Mouse (Mus musculus) CH12.LX (cell line): ENCODE measurements around the gene Grik5. TPM values are rescaled to one million over a fixed set of nuclear protein-coding genes. Genes with fewer than 3 reads are reported as not detected.
A peak's percentile ranks its signal among the peaks of the same experiment; 100 is the strongest.

ENCODE experiments used
- DNase-seq: peaks from one replicate; pipeline ENCODE4 v3.0.0-alpha.2; 2013; ENCODE audit errors: extremely low read depth
- H3K27ac ChIP-seq: 2 replicates; pipeline ENCODE4 v1.5.1; 2012; ENCODE audit warnings: low read depth, mild to moderate bottlenecking, control low read depth, moderate library complexity; ENCODE audit not compliant: insufficient read depth
- H3K27me3 ChIP-seq: replicated peaks from 2 replicates; pipeline ENCODE3; 2012; ENCODE audit warnings: inconsistent platforms
- H3K36me3 ChIP-seq, 2 experiments: replicated peaks in 1 of 2; 2 replicates each; pipeline versions ENCODE3 to v1.6.1; 2012; ENCODE audit warnings: inconsistent platforms in 1 of 2, low read length in 1 of 2, mild to moderate bottlenecking in 1 of 2, mixed read lengths in 1 of 2, moderate library complexity in 1 of 2; ENCODE audit not compliant: control insufficient read depth in 1 of 2, insufficient read depth in 1 of 2
- H3K4me1 ChIP-seq, 2 experiments: 2 replicates each; pipeline ENCODE4 v1.6.1; 2012; ENCODE audit warnings: inconsistent platforms in 1 of 2, moderate library complexity in 1 of 2; ENCODE audit not compliant: insufficient read depth in 2 of 2, control insufficient read depth in 1 of 2
- H3K4me2 ChIP-seq: 2 replicates; pipeline ENCODE4 v1.6.1; 2012; ENCODE audit warnings: low read depth, mild to moderate bottlenecking, control low read depth; ENCODE audit not compliant: poor library complexity, insufficient read depth, severe bottlenecking
- H3K4me3 ChIP-seq, 3 experiments: fragments of 150-350 bp in 1 of 3; sonication (generic) in 1 of 3; replicated peaks in 1 of 3; 2 replicates each; pipeline versions ENCODE3 to v1.5.1; 2011 to 2012; ENCODE audit warnings: low read depth in 2 of 3, low read length in 2 of 3, mild to moderate bottlenecking in 2 of 3, moderate library complexity in 2 of 3, control low read depth in 1 of 3, improper control_type of control experiment in 1 of 3, inconsistent platforms in 1 of 3, mixed read lengths in 1 of 3; ENCODE audit not compliant: poor library complexity in 1 of 3
- H3K79me2 ChIP-seq: replicated peaks from 2 replicates; pipeline ENCODE4 v1.6.1; 2012; ENCODE audit warnings: mild to moderate bottlenecking, moderate library complexity; ENCODE audit not compliant: control insufficient read depth, poor library complexity, insufficient read depth, severe bottlenecking; ENCODE audit errors: extremely low read depth
- H3K9ac ChIP-seq: 2 replicates; pipeline ENCODE4 v1.6.1; 2012; ENCODE audit warnings: low read depth, mild to moderate bottlenecking, control low read depth, moderate library complexity; ENCODE audit not compliant: insufficient read depth
- H3K9me3 ChIP-seq: replicated peaks from 2 replicates; pipeline ENCODE3; 2012; ENCODE audit warnings: low read length, inconsistent platforms, mixed read lengths
- BHLHE40 ChIP-seq: IDR thresholded peaks from 2 replicates; pipeline ENCODE4 v1.6.1; 2011; ENCODE audit warnings: mild to moderate bottlenecking, low read depth, low read length, improper control_type of control experiment
- CHD1 ChIP-seq: IDR thresholded peaks from 2 replicates; pipeline ENCODE4 v1.6.1; 2012; ENCODE audit warnings: low read depth, low read length, improper control_type of control experiment, inconsistent platforms
- CHD2 ChIP-seq: IDR thresholded peaks from 2 replicates; pipeline ENCODE4 v1.6.1; 2011; ENCODE audit warnings: low read length, improper control_type of control experiment
- CTCF ChIP-seq, 2 experiments: IDR thresholded peaks in 1 of 2; conservative IDR thresholded peaks in 1 of 2; 2 replicates each; pipeline ENCODE4 v1.5.1; 2011 to 2012; ENCODE audit warnings: low read depth in 2 of 2, low read length in 2 of 2, improper control_type of control experiment in 1 of 2, inconsistent platforms in 1 of 2, mild to moderate bottlenecking in 1 of 2, moderate library complexity in 1 of 2
- E2F4 ChIP-seq: IDR thresholded peaks from 2 replicates; pipeline ENCODE4 v1.6.1; 2011; ENCODE audit warnings: low read depth, low read length, improper control_type of control experiment; ENCODE audit not compliant: insufficient replicate concordance
- ELF1 ChIP-seq: IDR thresholded peaks from 2 replicates; pipeline ENCODE4 v1.6.1; 2014; ENCODE audit warnings: low read depth, mild to moderate bottlenecking, inconsistent platforms, low read length, improper control_type of control experiment
- EP300 ChIP-seq: IDR thresholded peaks from 2 replicates; pipeline ENCODE4 v1.6.1; 2011; ENCODE audit warnings: low read length, improper control_type of control experiment
- ETS1 ChIP-seq: conservative IDR thresholded peaks from 2 replicates; pipeline ENCODE4 v1.6.1; 2012; ENCODE audit warnings: low read depth, mild to moderate bottlenecking, inconsistent platforms, low read length, improper control_type of control experiment, moderate library complexity
- GABPA ChIP-seq: IDR thresholded peaks from 2 replicates; pipeline ENCODE4 v1.6.1; 2012; ENCODE audit warnings: low read depth, low read length, improper control_type of control experiment, inconsistent platforms; ENCODE audit not compliant: insufficient replicate concordance
- HCFC1 ChIP-seq: IDR thresholded peaks from 2 replicates; pipeline ENCODE4 v1.6.1; 2012; ENCODE audit warnings: low read depth, mild to moderate bottlenecking, inconsistent platforms, low read length, improper control_type of control experiment
- IRF4 ChIP-seq: IDR thresholded peaks from 2 replicates; pipeline ENCODE4 v1.6.1; 2014; ENCODE audit warnings: low read depth, mild to moderate bottlenecking, inconsistent platforms, low read length, improper control_type of control experiment
- JUN ChIP-seq: IDR thresholded peaks from 2 replicates; pipeline ENCODE4 v1.6.1; 2011; ENCODE audit warnings: low read depth, mild to moderate bottlenecking, low read length, improper control_type of control experiment, moderate library complexity; ENCODE audit not compliant: insufficient read depth
- JUND ChIP-seq: conservative IDR thresholded peaks from 2 replicates; pipeline ENCODE4 v1.6.1; 2011; ENCODE audit warnings: low read depth, low read length, improper control_type of control experiment
- KAT2A ChIP-seq: IDR thresholded peaks from 2 replicates; pipeline ENCODE4 v1.6.1; 2012; ENCODE audit warnings: low read length, improper control_type of control experiment, inconsistent platforms; ENCODE audit not compliant: insufficient replicate concordance
- MAFK ChIP-seq: IDR thresholded peaks from 2 replicates; pipeline ENCODE4 v1.6.1; 2011; ENCODE audit warnings: low read length, improper control_type of control experiment; ENCODE audit not compliant: insufficient replicate concordance
- MAX ChIP-seq: IDR thresholded peaks from 2 replicates; pipeline ENCODE4 v1.6.1; 2011; ENCODE audit warnings: low read length, improper control_type of control experiment
- MAZ ChIP-seq: IDR thresholded peaks from 2 replicates; pipeline ENCODE4 v1.6.1; 2012; ENCODE audit warnings: low read depth, mild to moderate bottlenecking, inconsistent platforms, low read length, improper control_type of control experiment, moderate library complexity
- MEF2A ChIP-seq: IDR thresholded peaks from 2 replicates; pipeline ENCODE4 v1.6.1; 2014; ENCODE audit warnings: low read depth, mild to moderate bottlenecking, inconsistent platforms, low read length, improper control_type of control experiment, borderline replicate concordance
- MXI1 ChIP-seq: IDR thresholded peaks from 2 replicates; pipeline ENCODE4 v1.6.1; 2011; ENCODE audit warnings: mild to moderate bottlenecking, low read depth, low read length, improper control_type of control experiment
- MYC ChIP-seq: IDR thresholded peaks from 2 replicates; pipeline ENCODE4 v1.6.1; 2011; ENCODE audit warnings: low read depth, mild to moderate bottlenecking, improper control_type of control experiment, low read length
- NELFE ChIP-seq: IDR thresholded peaks from 2 replicates; pipeline ENCODE4 v1.6.1; 2011; ENCODE audit warnings: low read depth, low read length, improper control_type of control experiment
- NRF1 ChIP-seq: IDR thresholded peaks from 2 replicates; pipeline ENCODE4 v1.6.1; 2014; ENCODE audit warnings: low read depth, mild to moderate bottlenecking, inconsistent platforms, low read length, improper control_type of control experiment, moderate library complexity
- PAX5 ChIP-seq: IDR thresholded peaks from 2 replicates; pipeline ENCODE4 v1.6.1; 2012; ENCODE audit warnings: low read length, inconsistent platforms, mixed read lengths
- POLR2A ChIP-seq: IDR thresholded peaks from 2 replicates; pipeline ENCODE4 v1.6.1; 2011; ENCODE audit warnings: low read depth, mild to moderate bottlenecking, improper control_type of control experiment, low read length
- POLR2AphosphoS2 ChIP-seq: IDR thresholded peaks from 2 replicates; pipeline ENCODE4 v1.6.1; 2011; ENCODE audit warnings: low read depth, low read length, improper control_type of control experiment
- RAD21 ChIP-seq: IDR thresholded peaks from 2 replicates; pipeline ENCODE4 v1.6.1; 2011; ENCODE audit warnings: low read depth, mild to moderate bottlenecking, low read length, improper control_type of control experiment, moderate library complexity
- RCOR1 ChIP-seq: conservative IDR thresholded peaks from 2 replicates; pipeline ENCODE4 v1.6.1; 2012; ENCODE audit warnings: low read depth, mild to moderate bottlenecking, inconsistent platforms, low read length, improper control_type of control experiment
- SIN3A ChIP-seq: IDR thresholded peaks from 2 replicates; pipeline ENCODE4 v1.6.1; 2012; ENCODE audit warnings: low read length, improper control_type of control experiment, inconsistent platforms
- SMC3 ChIP-seq: IDR thresholded peaks from 2 replicates; pipeline ENCODE4 v1.6.1; 2011; ENCODE audit warnings: low read depth, low read length, improper control_type of control experiment
- TBP ChIP-seq: conservative IDR thresholded peaks from 2 replicates; pipeline ENCODE4 v1.6.1; 2011; ENCODE audit warnings: low read depth, low read length, improper control_type of control experiment
- TCF12 ChIP-seq: IDR thresholded peaks from 2 replicates; pipeline ENCODE4 v1.6.1; 2014; ENCODE audit warnings: low read depth, mild to moderate bottlenecking, inconsistent platforms, low read length, improper control_type of control experiment
- UBTF ChIP-seq: IDR thresholded peaks from 2 replicates; pipeline ENCODE4 v1.6.1; 2012; ENCODE audit warnings: low read depth, mild to moderate bottlenecking, inconsistent platforms, low read length, improper control_type of control experiment, moderate library complexity
- USF1 ChIP-seq: IDR thresholded peaks from 2 replicates; pipeline ENCODE4 v1.6.1; 2014; ENCODE audit warnings: low read depth, mild to moderate bottlenecking, inconsistent platforms, low read length, improper control_type of control experiment
- USF2 ChIP-seq: conservative IDR thresholded peaks from 2 replicates; pipeline ENCODE4 v1.6.1; 2011; ENCODE audit warnings: low read depth, low read length, improper control_type of control experiment
- ZC3H11A ChIP-seq: IDR thresholded peaks from 2 replicates; pipeline ENCODE4 v1.6.1; 2012; ENCODE audit warnings: low read depth, mild to moderate bottlenecking, inconsistent platforms, low read length, improper control_type of control experiment
- ZKSCAN1 ChIP-seq: IDR thresholded peaks from 2 replicates; pipeline ENCODE4 v1.6.1; 2012; ENCODE audit warnings: low read depth, inconsistent platforms, low read length, improper control_type of control experiment, borderline replicate concordance
- ZMIZ1 ChIP-seq: IDR thresholded peaks from 2 replicates; pipeline ENCODE4 v1.6.1; 2012; ENCODE audit warnings: low read depth, mild to moderate bottlenecking, inconsistent platforms, low read length, improper control_type of control experiment
- ZNF384 ChIP-seq: IDR thresholded peaks from 2 replicates; pipeline ENCODE4 v1.6.1; 2012; ENCODE audit warnings: low read depth, low read length, improper control_type of control experiment, inconsistent platforms
- dilution Hi-C: fragments of 300-500 bp; cut with MboI; formaldehyde crosslinking; loops from 2 replicates; pipeline ENCODE4 v1.14.3; 2020; ENCODE audit warnings: low sequenced_read_pairs; ENCODE audit not compliant: extremely low pct_unique_long_range_greater_than_20kb, extremely low pct_ligation_motif_present
- in situ Hi-C: fragments of 300-500 bp; cut with MboI; formaldehyde crosslinking; loops from 3 replicates; pipeline ENCODE4 v1.14.3; 2019; ENCODE audit warnings: low sequenced_read_pairs, low pct_ligation_motif_present, low pct_unique_long_range_greater_than_20kb, mixed read lengths
- polyA plus RNA-seq: library from polyadenylated mRNA; unstranded; fragments of >175 nt; gene quantifications from 2 replicates; pipeline ENCODE4 v1.2.1, GENCODE M21; 2012; ENCODE audit warnings: low read depth; ENCODE audit not compliant: insufficient read length
- total RNA-seq, 2 experiments: library from RNA; depleted of rRNA; stranded (reverse); fragments of 300-350 nt in 1 of 2; fragments of >200 nt in 1 of 2; gene quantifications; 2 replicates each; pipeline ENCODE4 v1.2.3; 2012 to 2014

The Grik5 gene
- total and polyA plus RNA-seq, 3 experiments = 1.0 to 2.1 (median 1.5) TPM

GRCm38 (mm10) chr7:25112178-25112955 is 40.2 kb upstream of the Grik5 start:
- Histone ChIP-seq H3K36me3 (peaks cover 78 to 83% of the 10 kb centered on the region in 2 experiments), H3K4me1 (peaks cover 56 to 92% of the 10 kb centered on the region in 2 experiments), H3K4me3 (peak overlapping the region in 1 of 3 experiments; percentile 23), H3K27ac (peak overlapping the region; percentile 98), H3K4me2 (peak overlapping the region; percentile 32), H3K9me3 (peaks cover 7% of the 10 kb centered on the region), H3K9ac (peak overlapping the region; percentile 4; the same call in 1 of the 2 replicates), H3K27me3 (no peaks in the 10 kb centered on the region), H3K79me2 (peaks cover 16% of the 10 kb centered on the region)
- no peak for DNase-seq
- dilution Hi-C loops (no loop called here), in situ Hi-C loops (no loop called here)
- TF ChIP-seq ETS1 = no peak
- TF ChIP-seq ELF1 = no peak
- TF ChIP-seq HCFC1 = no peak
- TF ChIP-seq USF1 = peak; percentile 20; the same call in 1 of the 2 replicates
- TF ChIP-seq MAX = peak; percentile 39
- 0 out of 2 replicates have a peak, but pooled peaks have one; percentile 35 for TF ChIP-seq UBTF
- TF ChIP-seq JUND = no peak
- TF ChIP-seq ZKSCAN1 = no peak
- no peak for TF ChIP-seq MYC
- no peak; the same call in 1 of the 2 replicates for TF ChIP-seq BHLHE40
- TF ChIP-seq RAD21 = no peak
- TF ChIP-seq JUN = no peak
- no peak; the same call in 1 of the 2 replicates for TF ChIP-seq TCF12
- TF ChIP-seq MXI1 = peak; percentile 78; the same call in 1 of the 2 replicates
- no peak for TF ChIP-seq ZNF384
- peak; percentile 40 for TF ChIP-seq SIN3A
- no peak for TF ChIP-seq TBP
- no peak for TF ChIP-seq NELFE
- peak; percentile 4; the same call in 1 of the 2 replicates for TF ChIP-seq EP300
- TF ChIP-seq MAFK = no peak
- TF ChIP-seq PAX5 = no peak
- no peak for TF ChIP-seq MEF2A
- no peak for TF ChIP-seq NRF1
- no peak for TF ChIP-seq CHD1
- no peak for TF ChIP-seq CHD2
- no peak; the same call in 1 of the 2 replicates for TF ChIP-seq USF2
- no peak for TF ChIP-seq POLR2A
- TF ChIP-seq ZC3H11A = no peak
- TF ChIP-seq CTCF (conservative IDR thresholded peaks at IDR 0.05 in 1 of 2, IDR thresholded peaks at IDR 0.05 in 1 of 2; ENCODE audit: low read depth in 2 of 2, low read length in 2 of 2) = no peak
- no peak for TF ChIP-seq KAT2A
- TF ChIP-seq RCOR1 = no peak
- TF ChIP-seq IRF4 = no peak
- TF ChIP-seq ZMIZ1 = no peak
- TF ChIP-seq E2F4 = no peak
- no peak for TF ChIP-seq MAZ
- TF ChIP-seq GABPA = no peak
- TF ChIP-seq POLR2AphosphoS2 = peak; percentile 11; the same call in 1 of the 2 replicates
- TF ChIP-seq SMC3 = no peak
- TF ChIP-seq, all 38 proteins: peak for 7
